Mouse (Mus musculus) testis, adult 2 months (tissue): ENCODE measurements around the gene Smco3. TPM values are rescaled to one million over a fixed set of nuclear protein-coding genes. Genes with fewer than 3 reads are reported as not detected.

Source experiments
- H3K27ac ChIP-seq: fragments of 200-500 bp; 2 replicates; pipeline ENCODE4 v1.5.1; 2012; ENCODE audit warnings: low read depth, low read length; ENCODE audit not compliant: control insufficient read depth, insufficient read depth
- H3K27me3 ChIP-seq: fragments of 200-500 bp; 2 replicates; pipeline ENCODE4 v1.6.1; 2012; ENCODE audit warnings: mild to moderate bottlenecking, low read length, moderate library complexity; ENCODE audit not compliant: control insufficient read depth, insufficient read depth
- H3K36me3 ChIP-seq: fragments of 200-500 bp; 2 replicates; pipeline ENCODE4 v1.6.1; 2012; ENCODE audit warnings: mild to moderate bottlenecking, low read length; ENCODE audit not compliant: control insufficient read depth, insufficient read depth
- H3K4me1 ChIP-seq: fragments of 200-500 bp; 2 replicates; pipeline ENCODE4 v1.6.1; 2012; ENCODE audit warnings: low read length; ENCODE audit not compliant: control insufficient read depth, insufficient read depth
- H3K4me3 ChIP-seq: fragments of 200-500 bp; 2 replicates; pipeline ENCODE4 v1.5.1; 2012; ENCODE audit warnings: low read depth, mild to moderate bottlenecking, low read length, moderate library complexity, mixed read lengths; ENCODE audit not compliant: control insufficient read depth
- CTCF ChIP-seq: fragments of 200-500 bp; IDR thresholded peaks from 2 replicates; pipeline ENCODE4 v1.5.1; 2012; ENCODE audit warnings: low read depth, mild to moderate bottlenecking, inconsistent platforms, low read length, moderate library complexity; ENCODE audit not compliant: control insufficient read depth, insufficient read depth, insufficient replicate concordance
- POLR2A ChIP-seq: fragments of 200-500 bp; IDR thresholded peaks from 2 replicates; pipeline ENCODE4 v1.6.1; 2012; ENCODE audit warnings: low read depth, mild to moderate bottlenecking, inconsistent platforms, low read length, moderate library complexity; ENCODE audit not compliant: control insufficient read depth
- polyA plus RNA-seq: library from polyadenylated mRNA; depleted of rRNA; stranded (reverse); fragments of >200 nt; gene quantifications from 2 replicates; pipeline ENCODE4 v1.2.3, GENCODE M21; 2012

Gene Smco3
- polyA plus RNA-seq, 1 experiment: 0.22 TPM

DNA sequence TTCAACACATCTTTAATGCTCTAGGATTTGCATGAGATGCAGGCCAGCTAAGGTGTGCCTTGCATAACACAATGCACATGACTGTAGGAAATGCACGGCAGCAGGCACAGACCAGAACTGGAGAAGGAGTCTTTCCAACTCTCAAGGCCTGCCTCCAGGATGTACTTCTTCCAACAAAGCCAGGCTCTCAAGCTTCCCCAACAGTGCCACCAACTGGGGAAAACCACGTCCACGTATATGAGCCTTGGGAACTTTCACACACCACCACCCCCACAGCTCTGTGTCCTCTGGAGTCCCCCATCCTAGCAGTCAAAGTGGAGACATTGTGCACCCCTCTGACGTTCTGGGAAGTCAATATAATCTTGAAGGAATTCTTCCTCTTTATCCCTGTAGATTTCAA, 22.1 kb downstream of the Smco3 start:
- no peak overlapping the region for H3K4me3 ChIP-seq
- no peaks in the 10 kb centered on the region for H3K27me3 ChIP-seq
- no peak overlapping the region for H3K27ac ChIP-seq
- peaks cover 3% of the 10 kb centered on the region for H3K4me1 ChIP-seq
- H3K36me3 ChIP-seq: no peaks in the 10 kb centered on the region; the same call in 1 of the 2 replicates
- TF ChIP-seq CTCF: no peak

DNA sequence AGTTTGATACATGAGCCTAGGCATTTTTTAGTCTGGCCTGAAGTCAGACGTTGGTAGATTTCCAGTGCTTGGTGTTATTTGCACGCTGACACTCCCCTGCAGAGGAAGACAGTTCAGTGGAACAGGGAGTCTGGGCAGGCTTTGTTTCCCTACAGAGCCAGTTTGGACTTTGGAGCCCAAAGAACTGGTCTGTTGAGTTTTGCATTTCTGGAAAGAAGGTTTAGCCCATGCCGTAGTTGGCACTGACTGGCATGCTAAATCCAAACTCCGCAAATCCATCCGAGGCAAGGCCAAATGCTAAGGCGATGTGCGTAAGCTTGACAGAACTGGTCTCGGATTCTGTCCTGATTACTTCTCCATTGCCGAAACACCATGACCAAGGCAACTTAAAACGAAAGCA, 24.1 kb downstream of the Smco3 start:
- TF ChIP-seq POLR2A (no peak), CTCF (no peak)
- no peaks in the 10 kb centered on the region for H3K27me3 ChIP-seq
- H3K36me3 ChIP-seq: no peaks in the 10 kb centered on the region; the same call in 1 of the 2 replicates
- no peak overlapping the region for H3K4me3 ChIP-seq
- peaks cover 10% of the 10 kb centered on the region for H3K4me1 ChIP-seq
- H3K27ac ChIP-seq: no peak overlapping the region

GRCm38 (mm10) chr6:136809673-136810072, 25.6 kb downstream of the Smco3 start:
- TF ChIP-seq POLR2A: no peak
- TF ChIP-seq CTCF: no peak
- Histone ChIP-seq H3K4me3 (no peak overlapping the region; the same call in none of the 2 replicates), H3K27me3 (no peaks in the 10 kb centered on the region), H3K36me3 (no peaks in the 10 kb centered on the region), H3K4me1 (peaks cover 10% of the 10 kb centered on the region), H3K27ac (no peak overlapping the region)

DNA sequence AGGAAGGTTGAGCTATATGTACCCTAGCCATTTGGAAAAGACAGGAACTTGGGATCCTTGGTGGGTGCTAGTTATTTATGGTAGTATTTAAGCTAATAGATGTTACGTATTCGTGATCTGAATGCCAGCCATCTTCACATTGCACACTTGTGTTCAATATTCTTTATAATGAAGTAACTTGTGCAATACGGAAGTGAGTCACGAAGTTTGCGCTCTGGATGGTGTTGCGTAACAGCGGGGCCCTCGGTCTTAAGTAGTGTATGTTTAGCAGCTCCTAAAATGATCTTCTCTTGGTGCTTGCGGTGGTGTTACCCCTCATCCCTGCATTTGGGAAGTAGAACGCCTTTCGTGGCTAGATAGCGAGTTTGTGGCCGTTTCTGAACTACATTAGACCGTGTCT, 26.2 kb downstream of the Smco3 start:
- Histone ChIP-seq H3K27me3 (no peaks in the 10 kb centered on the region), H3K36me3 (no peaks in the 10 kb centered on the region), H3K4me1 (peaks cover 10% of the 10 kb centered on the region), H3K27ac (peak overlapping the region; percentile 34; the same call in 1 of the 2 replicates), H3K4me3 (peak overlapping the region; percentile 82)
- TF ChIP-seq CTCF (no peak), POLR2A (no peak)

GRCm38 (mm10) chr6:136808631-136809046, 26.6 kb downstream of the Smco3 start:
- H3K4me3 ChIP-seq: peak overlapping the region; percentile 82
- H3K27me3 ChIP-seq: no peaks in the 10 kb centered on the region
- H3K4me1 ChIP-seq: peaks cover 11% of the 10 kb centered on the region
- TF ChIP-seq POLR2A: no peak
- no peak for TF ChIP-seq CTCF
- no peaks in the 10 kb centered on the region for H3K36me3 ChIP-seq
- peak overlapping the region; percentile 34 for H3K27ac ChIP-seq

DNA sequence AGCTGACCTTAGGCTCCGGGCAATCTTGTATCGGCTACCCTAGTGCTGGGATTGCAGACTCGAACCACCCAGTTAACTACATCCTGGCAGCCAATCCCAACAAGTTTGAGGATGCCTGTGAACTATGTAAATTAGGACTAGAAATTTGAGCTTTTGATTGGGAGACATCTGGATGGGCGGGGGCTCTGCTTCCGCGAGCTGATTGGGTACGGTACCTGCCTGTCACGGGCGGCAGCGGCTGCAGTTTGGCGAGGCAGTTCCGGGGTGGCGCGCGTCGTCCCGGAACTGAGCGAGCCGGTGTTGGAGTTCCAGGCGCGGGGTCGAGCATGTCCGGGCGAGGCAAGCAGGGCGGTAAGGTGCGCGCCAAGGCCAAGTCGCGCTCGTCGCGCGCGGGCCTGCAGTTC, 27.2 kb downstream of the Smco3 start, which contains the start of gene H2afj:
Gene H2afj (plus strand): TSS at position 231 of the 404 bp plus-strand sequence.
- Histone ChIP-seq H3K36me3 (no peaks in the 10 kb centered on the region), H3K4me3 (peak within 1 kb of the TSS; percentile 82), H3K4me1 (peaks cover 14% of the 10 kb centered on the region), H3K27ac (peak within 1 kb of the TSS; percentile 34), H3K27me3 (no peaks in the 10 kb centered on the region)
- no peak for TF ChIP-seq CTCF
- TF ChIP-seq POLR2A: peak; percentile 74

GRCm38 (mm10) chr6:136807395-136808013, 27.7 kb downstream of the Smco3 start:
- peak overlapping the region; percentile 63 for H3K4me3 ChIP-seq
- no peaks in the 10 kb centered on the region for H3K36me3 ChIP-seq
- peak overlapping the region; percentile 24 for H3K27ac ChIP-seq
- no peaks in the 10 kb centered on the region for H3K27me3 ChIP-seq
- no peak for TF ChIP-seq CTCF
- peaks cover 14% of the 10 kb centered on the region for H3K4me1 ChIP-seq
